16 mouse cellular contexts compared by ENCODE assay signal in genomic region chr2:50101152-50101450, GRCm38 (mm10). TPM values are rescaled to one million over a fixed set of nuclear protein-coding genes. Genes with fewer than 3 reads are reported as not detected.
DNase-seq lines count a peak whose midpoint lies in the region; ATAC-seq and TF ChIP-seq lines count a peak whose summit lies in the region.
"Had no signal": no experiment of that assay in that cellular context is flagged by ENCODE, and none has a peak within 500 bp of the region (broad histone marks: within the 10 kb centered on the region; RNA-seq: fewer than 3 reads in every experiment).

No protein-coding gene starts in this region.

- no peak overlapping the region for H3K4me3 ChIP-seq in kidney, embryonic 15.5 days (replicated peaks)
- no peak overlapping the region for H3K4me3 ChIP-seq in hindbrain, embryonic 14.5 days (replicated peaks; ENCODE audit: low read length)
- H3K4me3 ChIP-seq in intestine, embryonic 16.5 days (ENCODE audit: low read length): no peak overlapping the region
- no peak overlapping the region for H3K4me3 ChIP-seq in stomach, embryonic 15.5 days (replicated peaks)
- H3K4me3 ChIP-seq in lung, postnatal 0 days (ENCODE audit: low read depth, low read length): no peak overlapping the region
- H3K4me3 ChIP-seq: forebrain, embryonic 15.5 days; gastrocnemius, adult 2 months; heart, adult 2 months; liver, embryonic 12.5 days; lung, embryonic 15.5 days had no signal

- no peak for TF ChIP-seq CTCF in lung, postnatal 0 days (IDR thresholded peaks at IDR 0.05)

- TF ChIP-seq EP300 in lung, postnatal 0 days (IDR thresholded peaks at IDR 0.05): no peak

- H3K36me3 ChIP-seq in kidney, embryonic 15.5 days: no peaks in the 10 kb centered on the region
- H3K36me3 ChIP-seq in hindbrain, embryonic 14.5 days (replicated peaks; ENCODE audit: control insufficient read depth, insufficient read depth): no peaks in the 10 kb centered on the region
- H3K36me3 ChIP-seq in intestine, embryonic 16.5 days (ENCODE audit: control insufficient read depth, insufficient read depth, low read length): no peaks in the 10 kb centered on the region
- no peaks in the 10 kb centered on the region for H3K36me3 ChIP-seq in stomach, embryonic 15.5 days
- H3K36me3 ChIP-seq in lung, postnatal 0 days (ENCODE audit: insufficient read depth, low read length): no peaks in the 10 kb centered on the region
- H3K36me3 ChIP-seq: forebrain, embryonic 15.5 days; liver, embryonic 12.5 days; lung, embryonic 15.5 days had no signal

- ATAC-seq in kidney, embryonic 15.5 days (replicated peaks; ENCODE audit: low FRiP score): no peak
- 0 out of 2 replicates have a peak, but pooled peaks have one; percentile 11 for ATAC-seq in hindbrain, embryonic 14.5 days (ENCODE audit: low FRiP score)
- ATAC-seq in intestine, embryonic 16.5 days: no peak
- ATAC-seq in stomach, embryonic 15.5 days (ENCODE audit: insufficient read depth, low FRiP score, low read depth): no peak
- ATAC-seq in lung, postnatal 0 days: no peak
- ATAC-seq: CD4-positive, CD25-positive, alpha-beta regulatory T cell, adult 4 months had no signal

- 83% methylated on average over 1 of the region's 1 CpGs for WGBS in kidney, embryonic 15.5 days
- WGBS in hindbrain, embryonic 14.5 days: 87% methylated on average over 1 of the region's 1 CpGs
- 50% methylated on average over 1 of the region's 1 CpGs for WGBS in intestine, embryonic 16.5 days
- 68% methylated on average over 1 of the region's 1 CpGs for WGBS in stomach, embryonic 15.5 days
- WGBS in lung, postnatal 0 days: 69% methylated on average over 1 of the region's 1 CpGs

- no peak overlapping the region for H3K4me2 ChIP-seq in kidney, embryonic 15.5 days
- H3K4me2 ChIP-seq in hindbrain, embryonic 14.5 days (replicated peaks): no peak overlapping the region
- no peak overlapping the region for H3K4me2 ChIP-seq in intestine, embryonic 16.5 days (ENCODE audit: low read depth, low read length)
- no peak overlapping the region for H3K4me2 ChIP-seq in stomach, embryonic 15.5 days
- H3K4me2 ChIP-seq in lung, postnatal 0 days (replicated peaks; ENCODE audit: low read depth, low read length): no peak overlapping the region
- H3K4me2 ChIP-seq: forebrain, embryonic 15.5 days; liver, embryonic 12.5 days; lung, embryonic 15.5 days had no signal

- H3K27ac ChIP-seq in kidney, embryonic 15.5 days: peak overlapping the region; percentile 75
- H3K27ac ChIP-seq in hindbrain, embryonic 14.5 days: 0 out of 2 replicates have a peak overlapping the region, but pooled peaks have one; percentile 26
- peak overlapping the region; percentile 85 for H3K27ac ChIP-seq in intestine, embryonic 16.5 days (ENCODE audit: low read length)
- peak overlapping the region; percentile 78 for H3K27ac ChIP-seq in stomach, embryonic 15.5 days
- H3K27ac ChIP-seq in lung, postnatal 0 days (ENCODE audit: low read length): no peak overlapping the region
- H3K27ac ChIP-seq: gastrocnemius, adult 2 months; heart, adult 2 months; liver, embryonic 12.5 days; lung, embryonic 15.5 days had no signal

- peaks cover 1% of the 10 kb centered on the region; the same call in 1 of the 2 replicates for H3K27me3 ChIP-seq in kidney, embryonic 15.5 days
- H3K27me3 ChIP-seq in hindbrain, embryonic 14.5 days (ENCODE audit: control insufficient read depth, insufficient read depth, low read length): no peaks in the 10 kb centered on the region
- H3K27me3 ChIP-seq in intestine, embryonic 16.5 days (replicated peaks; ENCODE audit: control insufficient read depth, insufficient read depth, low read length): no peaks in the 10 kb centered on the region
- no peaks in the 10 kb centered on the region for H3K27me3 ChIP-seq in stomach, embryonic 15.5 days (replicated peaks)
- no peaks in the 10 kb centered on the region for H3K27me3 ChIP-seq in lung, postnatal 0 days (replicated peaks; ENCODE audit: insufficient read depth, low read length)
- H3K27me3 ChIP-seq: forebrain, embryonic 15.5 days; liver, embryonic 12.5 days; lung, embryonic 15.5 days had no signal

- DNase-seq in kidney, postnatal 36 days: no peak
- DNase-seq in hindbrain, embryonic 14.5 days (ENCODE audit: low spot score): no peak
- DNase-seq in cerebellum, adult 11 months: no peak
- DNase-seq in lung, postnatal 0 days (ENCODE audit: low spot score): no peak
- DNase-seq: adrenal gland, adult 8-10 months; cerebellum, adult 9-11 months; gastrocnemius, adult 2 months; heart, adult 2 months; right cerebral cortex, postnatal 14 days had no signal

- H3K9ac ChIP-seq in kidney, embryonic 15.5 days: no peak overlapping the region
- no peak overlapping the region for H3K9ac ChIP-seq in hindbrain, embryonic 14.5 days
- no peak overlapping the region for H3K9ac ChIP-seq in intestine, embryonic 16.5 days (ENCODE audit: low read depth, low read length)
- no peak overlapping the region for H3K9ac ChIP-seq in stomach, embryonic 15.5 days
- no peak overlapping the region for H3K9ac ChIP-seq in lung, postnatal 0 days (replicated peaks; ENCODE audit: low read depth)
- H3K9ac ChIP-seq: forebrain, embryonic 15.5 days; liver, embryonic 12.5 days; lung, embryonic 15.5 days had no signal

- peaks cover 24% of the 10 kb centered on the region for H3K4me1 ChIP-seq in kidney, embryonic 15.5 days
- peaks cover 18% of the 10 kb centered on the region for H3K4me1 ChIP-seq in hindbrain, embryonic 14.5 days (replicated peaks; ENCODE audit: control insufficient read depth, insufficient read depth, low read length)
- peaks cover 21% of the 10 kb centered on the region for H3K4me1 ChIP-seq in intestine, embryonic 16.5 days (ENCODE audit: control insufficient read depth, insufficient read depth, low read length)
- 0 out of 2 replicates have a peak, but pooled peaks cover 9% of the 10 kb centered on the region for H3K4me1 ChIP-seq in stomach, embryonic 15.5 days
- no peaks in the 10 kb centered on the region for H3K4me1 ChIP-seq in lung, postnatal 0 days (ENCODE audit: insufficient read depth, low read depth, low read length)

- H3K9me3 ChIP-seq in kidney, embryonic 15.5 days (replicated peaks): no peaks in the 10 kb centered on the region
- H3K9me3 ChIP-seq in hindbrain, embryonic 14.5 days (ENCODE audit: control insufficient read depth, low read length): no peaks in the 10 kb centered on the region
- H3K9me3 ChIP-seq in intestine, embryonic 16.5 days (ENCODE audit: control insufficient read depth, low read length): no peaks in the 10 kb centered on the region
- H3K9me3 ChIP-seq in stomach, embryonic 15.5 days: no peaks in the 10 kb centered on the region
- no peaks in the 10 kb centered on the region for H3K9me3 ChIP-seq in lung, postnatal 0 days (ENCODE audit: low read length)
- H3K9me3 ChIP-seq: forebrain, embryonic 15.5 days; liver, embryonic 12.5 days; lung, embryonic 15.5 days had no signal

RNA-seq across cellular contexts. Expression of gene Lypd6, which starts 34.9 kb away (rescaled TPM):
- polyA plus RNA-seq in kidney, embryonic 15.5 days (2015; fragmentation: Nextera tagmentation; extraction: Ambion mirVana): 9.6 and 10.9 TPM in 2 replicates
- polyA plus RNA-seq in hindbrain, embryonic 14.5 days (2014; fragmentation: Nextera tagmentation; extraction: Ambion mirVana): 10.7 and 14.6 TPM in 2 replicates
- polyA plus RNA-seq in intestine, embryonic 16.5 days (2015; fragmentation: Nextera tagmentation; extraction: Ambion mirVana): 11.4 and 14.6 TPM in 2 replicates
- 20.2 and 24.1 TPM in 2 replicates for polyA plus RNA-seq in stomach, embryonic 15.5 days (2015; fragmentation: Nextera tagmentation; extraction: Ambion mirVana)
- polyA plus RNA-seq in lung, postnatal 0 days (2015; fragmentation: Nextera tagmentation; extraction: Ambion mirVana): 0.78 and 1.1 TPM in 2 replicates
- polyA plus RNA-seq: CD4-positive, CD25-positive, alpha-beta regulatory T cell, adult 4 months had no signal
